Mouse (Mus musculus): ENCODE measurements at regions not wholly inside any gene's neighbourhood (a gene's known extent, or its start where the extent isn't known, plus 50 kb on each side); places are given as distances from the start of the nearest gene placed in this dataset.

GRCm38 (mm10) chr3:61294855-61295254 lies 66.6 kb upstream of the Rap2b start:
- no peak overlapping the region for H3K27ac ChIP-seq (ENCODE audit: control insufficient read depth, low read depth, low read length)
- no peak overlapping the region for H3K9ac ChIP-seq (ENCODE audit: control insufficient read depth, low read depth, low read length, poor library complexity, severe bottlenecking)
- no peaks in the 10 kb centered on the region for H3K79me2 ChIP-seq (ENCODE audit: control insufficient read depth, insufficient read depth, low read length, poor library complexity)
- peak; percentile 55 for DNase-seq (ENCODE audit: low read depth, low spot score)
- TF ChIP-seq EP300 (IDR thresholded peaks at IDR 0.05; ENCODE audit: low read depth in 1 of 2, low read length in 2 of 2) (peak in 1 of 2 experiments; percentile 22; a peak in 1 of 4 replicates), USF1 (IDR thresholded peaks at IDR 0.05; ENCODE audit: low read depth, low read length) (no peak), MYB (IDR thresholded peaks at IDR 0.05; ENCODE audit: low read depth, low read length) (no peak), ETS1 (IDR thresholded peaks at IDR 0.05; ENCODE audit: low read depth, low read length) (peak; percentile 34; the same call in 1 of the 2 replicates)
- peak overlapping the region; percentile 15 to 56; a peak in 3 of 4 replicates for H3K4me3 ChIP-seq (ENCODE audit: control insufficient read depth in 1 of 2, insufficient read depth in 1 of 2, low read depth in 2 of 2, low read length in 2 of 2)
- H3K27me3 ChIP-seq (ENCODE audit: control insufficient read depth in 1 of 2, insufficient read depth in 2 of 2, low read length in 2 of 2), result no peaks in the 10 kb centered on the region
- peaks cover 0 to 4% of the 10 kb centered on the region in 2 experiments; a peak in 1 of 4 replicates for H3K36me3 ChIP-seq (ENCODE audit: control insufficient read depth in 1 of 2, insufficient read depth in 2 of 2, low read length in 2 of 2)
- no peaks in the 10 kb centered on the region; a peak in 1 of 4 replicates for H3K4me1 ChIP-seq (ENCODE audit: control insufficient read depth in 1 of 2, insufficient read depth in 2 of 2, low read length in 2 of 2)
- H3K9me3 ChIP-seq (replicated peaks; ENCODE audit: insufficient read depth, low read length), result no peaks in the 10 kb centered on the region

GRCm38 (mm10) chr3:61297290-61297689 lies 64.1 kb upstream of the Rap2b start:
- Histone ChIP-seq H3K9ac (ENCODE audit: control insufficient read depth, low read depth, low read length, poor library complexity, severe bottlenecking) (no peak overlapping the region), H3K4me3 (ENCODE audit: control insufficient read depth in 1 of 2, insufficient read depth in 1 of 2, low read depth in 2 of 2, low read length in 2 of 2) (no peak overlapping the region), H3K4me1 (ENCODE audit: control insufficient read depth in 1 of 2, insufficient read depth in 2 of 2, low read length in 2 of 2) (no peaks in the 10 kb centered on the region; a peak in 1 of 4 replicates), H3K79me2 (ENCODE audit: control insufficient read depth, insufficient read depth, low read length, poor library complexity) (no peaks in the 10 kb centered on the region), H3K9me3 (replicated peaks; ENCODE audit: insufficient read depth, low read length) (no peaks in the 10 kb centered on the region), H3K27ac (ENCODE audit: control insufficient read depth, low read depth, low read length) (no peak overlapping the region), H3K27me3 (ENCODE audit: control insufficient read depth in 1 of 2, insufficient read depth in 2 of 2, low read length in 2 of 2) (no peaks in the 10 kb centered on the region), H3K36me3 (ENCODE audit: control insufficient read depth in 1 of 2, insufficient read depth in 2 of 2, low read length in 2 of 2) (peaks cover 0 to 4% of the 10 kb centered on the region in 2 experiments; a peak in 1 of 4 replicates)
- no peak for TF ChIP-seq BHLHE40 (IDR thresholded peaks at IDR 0.05; ENCODE audit: borderline replicate concordance, low read depth, low read length)
- no peak for TF ChIP-seq E2F4 (IDR thresholded peaks at IDR 0.05; ENCODE audit: borderline replicate concordance, low read depth, low read length)
- TF ChIP-seq UBTF (IDR thresholded peaks at IDR 0.05; ENCODE audit: borderline replicate concordance, insufficient read depth, low read depth, low read length), result no peak
- TF ChIP-seq ELF1 (IDR thresholded peaks at IDR 0.05; ENCODE audit: low read depth, low read length), result no peak
- TF ChIP-seq MEF2A (IDR thresholded peaks at IDR 0.05; ENCODE audit: extremely low read depth, insufficient replicate concordance, low read depth, low read length, poor library complexity, severe bottlenecking), result no peak
- TF ChIP-seq TCF12 (IDR thresholded peaks at IDR 0.05; ENCODE audit: low read depth, low read length), result no peak
- no peak for TF ChIP-seq POLR2AphosphoS2 (IDR thresholded peaks at IDR 0.05; ENCODE audit: low read length)
- no peak for TF ChIP-seq KAT2A (conservative IDR thresholded peaks at IDR 0.05; ENCODE audit: low read depth, low read length)
- TF ChIP-seq RCOR1 (IDR thresholded peaks at IDR 0.05; ENCODE audit: low read depth, low read length), result no peak
- TF ChIP-seq RAD21 (IDR thresholded peaks at IDR 0.05; ENCODE audit: low read depth, low read length), result no peak
- no peak for TF ChIP-seq EP300 (IDR thresholded peaks at IDR 0.05; ENCODE audit: low read depth in 1 of 2, low read length in 2 of 2)
- no peak for TF ChIP-seq MAFK (IDR thresholded peaks at IDR 0.05; ENCODE audit: borderline replicate concordance, low read depth, low read length)
- TF ChIP-seq SIN3A (IDR thresholded peaks at IDR 0.05; ENCODE audit: low read length), result no peak
- no peak for TF ChIP-seq ETS1 (IDR thresholded peaks at IDR 0.05; ENCODE audit: low read depth, low read length)
- no peak for TF ChIP-seq ZC3H11A (IDR thresholded peaks at IDR 0.05; ENCODE audit: low read depth, low read length)
- DNase-seq (ENCODE audit: low read depth, low spot score), result no peak

Data from MEL (cell line).